Mouse (Mus musculus): ENCODE measurements around the gene Grn.

GRCm38 (mm10) chr11:102455740-102456396 is 25.8 kb downstream of the Grn start:
- peak; percentile 14; the same call in 1 of the 2 replicates for TF ChIP-seq CTCF (IDR thresholded peaks at IDR 0.05; ENCODE audit: extremely low read depth, insufficient read depth, insufficient read length, insufficient replicate concordance)
- TF ChIP-seq POLR2A (IDR thresholded peaks at IDR 0.05; ENCODE audit: low read depth, low read length) = no peak
